Comparison of ENCODE assay signal across 17 mouse cellular contexts in the genomic region with DNA sequence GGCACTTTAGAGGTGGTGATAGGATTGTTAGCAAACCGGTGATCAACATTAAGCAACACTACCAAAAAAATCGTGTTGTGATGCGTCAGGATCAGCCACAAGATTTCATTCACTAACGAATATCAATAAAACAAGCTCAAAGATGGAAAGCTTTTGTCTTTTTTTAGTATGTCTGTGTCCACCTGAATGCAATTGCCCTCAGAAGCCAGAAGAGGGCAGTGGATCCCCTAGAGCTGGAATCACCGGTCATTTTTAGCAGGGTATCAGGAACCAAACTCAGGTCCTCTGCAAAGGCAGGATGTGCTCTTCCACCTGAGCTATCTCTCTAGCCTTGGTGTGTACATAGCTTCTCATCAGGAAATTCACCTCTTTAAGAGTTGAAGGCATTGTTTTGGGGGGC. TPM values are rescaled to one million over a fixed set of nuclear protein-coding genes. Genes with fewer than 3 reads are reported as not detected.
DNase-seq lines count a peak whose midpoint lies in the region; ATAC-seq and TF ChIP-seq lines count a peak whose summit lies in the region.
"Had no signal": no experiment of that assay in that cellular context is flagged by ENCODE, and none has a peak within 500 bp of the region (broad histone marks: within the 10 kb centered on the region; RNA-seq: fewer than 3 reads in every experiment).

No protein-coding gene starts in this region.

- peaks cover 46% of the 10 kb centered on the region for H3K36me3 ChIP-seq in intestine, postnatal 0 days (ENCODE audit: control insufficient read depth, insufficient read depth)
- peaks cover 13% of the 10 kb centered on the region for H3K36me3 ChIP-seq in intestine, embryonic 16.5 days (ENCODE audit: control insufficient read depth, insufficient read depth, low read length)
- peaks cover 23% of the 10 kb centered on the region; the same call in 1 of the 2 replicates for H3K36me3 ChIP-seq in lung, postnatal 0 days (ENCODE audit: insufficient read depth, low read length)

- H3K9ac ChIP-seq in intestine, postnatal 0 days (ENCODE audit: low read depth, low read length): no peak overlapping the region
- H3K9ac ChIP-seq in intestine, embryonic 16.5 days (ENCODE audit: low read depth, low read length): no peak overlapping the region
- H3K9ac ChIP-seq in lung, postnatal 0 days (replicated peaks; ENCODE audit: low read depth): no peak overlapping the region
- H3K9ac ChIP-seq: embryonic facial prominence, embryonic 15.5 days; forebrain, embryonic 13.5 days; limb, embryonic 15.5 days had no signal

- no peaks in the 10 kb centered on the region for H3K27me3 ChIP-seq in intestine, postnatal 0 days (replicated peaks; ENCODE audit: control insufficient read depth, insufficient read depth, low read length)
- H3K27me3 ChIP-seq in intestine, embryonic 16.5 days (replicated peaks; ENCODE audit: control insufficient read depth, insufficient read depth, low read length): no peaks in the 10 kb centered on the region
- H3K27me3 ChIP-seq in lung, postnatal 0 days (replicated peaks; ENCODE audit: insufficient read depth, low read length): no peaks in the 10 kb centered on the region
- H3K27me3 ChIP-seq: embryonic facial prominence, embryonic 15.5 days; forebrain, embryonic 13.5 days; limb, embryonic 15.5 days had no signal

- H3K27ac ChIP-seq in intestine, postnatal 0 days (ENCODE audit: low read depth, low read length): no peak overlapping the region
- H3K27ac ChIP-seq in intestine, embryonic 16.5 days (ENCODE audit: low read length): no peak overlapping the region
- H3K27ac ChIP-seq in lung, postnatal 0 days (ENCODE audit: low read length): no peak overlapping the region
- H3K27ac ChIP-seq: embryonic facial prominence, embryonic 15.5 days; forebrain, embryonic 13.5 days; limb, embryonic 15.5 days had no signal

- no peak for DNase-seq in lung, postnatal 0 days (ENCODE audit: low spot score)
- DNase-seq in lung, adult 18-20 months: no peak
- DNase-seq in NIH3T3 (ENCODE audit: low read depth): peak; percentile 5
- DNase-seq in adrenal gland, postnatal 36 days: no peak
- no peak for DNase-seq in gastrocnemius, postnatal 4 days (ENCODE audit: low spot score in 2 of 2)
- DNase-seq: adrenal gland, postnatal 25 days; cerebellum, adult 11 months; heart, postnatal 4 days; kidney, adult 11 months had no signal

- H3K9me3 ChIP-seq in intestine, postnatal 0 days (ENCODE audit: control insufficient read depth): no peaks in the 10 kb centered on the region
- no peaks in the 10 kb centered on the region for H3K9me3 ChIP-seq in intestine, embryonic 16.5 days (ENCODE audit: control insufficient read depth, low read length)
- H3K9me3 ChIP-seq in lung, postnatal 0 days (ENCODE audit: low read length): no peaks in the 10 kb centered on the region
- H3K9me3 ChIP-seq: embryonic facial prominence, embryonic 15.5 days; forebrain, embryonic 13.5 days; limb, embryonic 15.5 days had no signal

- ATAC-seq in intestine, postnatal 0 days: no peak
- ATAC-seq in intestine, embryonic 16.5 days: no peak
- no peak for ATAC-seq in lung, postnatal 0 days
- ATAC-seq: forebrain, embryonic 13.5 days had no signal

- H3K4me2 ChIP-seq in intestine, postnatal 0 days (replicated peaks; ENCODE audit: low read depth): no peak overlapping the region
- no peak overlapping the region for H3K4me2 ChIP-seq in intestine, embryonic 16.5 days (ENCODE audit: low read depth, low read length)
- H3K4me2 ChIP-seq in lung, postnatal 0 days (replicated peaks; ENCODE audit: low read depth, low read length): no peak overlapping the region
- H3K4me2 ChIP-seq: embryonic facial prominence, embryonic 15.5 days; forebrain, embryonic 13.5 days; limb, embryonic 15.5 days had no signal

- TF ChIP-seq EP300 in lung, postnatal 0 days (IDR thresholded peaks at IDR 0.05): no peak

- 0 out of 2 replicates have a peak, but pooled peaks cover 3% of the 10 kb centered on the region for H3K4me1 ChIP-seq in intestine, postnatal 0 days (replicated peaks; ENCODE audit: control insufficient read depth, insufficient read depth, low read length)
- peaks cover 2% of the 10 kb centered on the region; the same call in 1 of the 2 replicates for H3K4me1 ChIP-seq in intestine, embryonic 16.5 days (ENCODE audit: control insufficient read depth, insufficient read depth, low read length)
- H3K4me1 ChIP-seq in lung, postnatal 0 days (ENCODE audit: insufficient read depth, low read depth, low read length): no peaks in the 10 kb centered on the region
- H3K4me1 ChIP-seq: embryonic facial prominence, embryonic 15.5 days had no signal

- WGBS in intestine, postnatal 0 days: 80% methylated on average over 5 of the region's 5 CpGs
- 83% methylated on average over 5 of the region's 5 CpGs for WGBS in intestine, embryonic 16.5 days
- 82% methylated on average over 5 of the region's 5 CpGs for whole genome bisulfite sequencing in lung, postnatal 0 days

- TF ChIP-seq CTCF in intestine, postnatal 0 days (IDR thresholded peaks at IDR 0.05; ENCODE audit: low read depth): peak; percentile 57
- TF ChIP-seq CTCF in lung, postnatal 0 days (IDR thresholded peaks at IDR 0.05): peak; percentile 48

- H3K4me3 ChIP-seq in intestine, postnatal 0 days (ENCODE audit: low read depth, low read length): no peak overlapping the region
- H3K4me3 ChIP-seq in intestine, embryonic 16.5 days (ENCODE audit: low read length): no peak overlapping the region
- H3K4me3 ChIP-seq in lung, postnatal 0 days (ENCODE audit: low read depth, low read length): no peak overlapping the region
- H3K4me3 ChIP-seq: embryonic facial prominence, embryonic 15.5 days; forebrain, embryonic 13.5 days; limb, embryonic 15.5 days had no signal

RNA-seq across cellular contexts. Expression of a gene that starts 20.7 kb away (rescaled TPM):
- 88.5 and 92.1 TPM in 2 replicates for polyA plus RNA-seq in intestine, postnatal 0 days (2015; fragmentation: Nextera tagmentation; extraction: Ambion mirVana)
- 65.7 and 70.7 TPM in 2 replicates for polyA plus RNA-seq in intestine, embryonic 16.5 days (2015; fragmentation: Nextera tagmentation; extraction: Ambion mirVana)
- 0.23 TPM in 1 of 2 replicates, not detected in the other for polyA plus RNA-seq in lung, postnatal 0 days (2015; fragmentation: Nextera tagmentation; extraction: Ambion mirVana)
- under 1 TPM in 1 of 2 experiments, not detected in 1; 0.99 TPM for total RNA-seq in adrenal gland, postnatal 36 days (2021)
- 1 to 10 TPM; 6.2 to 8.7 TPM for total RNA-seq in gastrocnemius, postnatal 4 days (2021)
- total RNA-seq: adrenal gland, postnatal 25 days; common myeloid progenitor, adult 5-6 weeks; gastrocnemius, adult 18-20 months had no signal
- polyA plus RNA-seq: spleen, adult 2 months had no signal

Comparison
In these comparisons a context has a peak if more than half of its experiments do, and no peak if none do; other contexts are left out.
1. RNA of a gene that starts 20.7 kb away (polyA plus RNA-seq): 88.5 to 92.1 TPM in intestine, postnatal 0 days and 65.7 to 70.7 TPM in intestine, embryonic 16.5 days; 0.23 TPM in lung, postnatal 0 days; every median in the first group is over 10 times any median in the second.